Mouse (Mus musculus): ENCODE data around the gene Kcnj12. TPM values are rescaled to one million over a fixed set of nuclear protein-coding genes. Genes with fewer than 3 reads are reported as not detected.
A peak's percentile ranks its signal among the peaks of the same experiment; 100 is the strongest.

Kcnj12 gene
- polyA plus RNA-seq, 1 experiment from 2014 or later = 0.30 TPM

DNA sequence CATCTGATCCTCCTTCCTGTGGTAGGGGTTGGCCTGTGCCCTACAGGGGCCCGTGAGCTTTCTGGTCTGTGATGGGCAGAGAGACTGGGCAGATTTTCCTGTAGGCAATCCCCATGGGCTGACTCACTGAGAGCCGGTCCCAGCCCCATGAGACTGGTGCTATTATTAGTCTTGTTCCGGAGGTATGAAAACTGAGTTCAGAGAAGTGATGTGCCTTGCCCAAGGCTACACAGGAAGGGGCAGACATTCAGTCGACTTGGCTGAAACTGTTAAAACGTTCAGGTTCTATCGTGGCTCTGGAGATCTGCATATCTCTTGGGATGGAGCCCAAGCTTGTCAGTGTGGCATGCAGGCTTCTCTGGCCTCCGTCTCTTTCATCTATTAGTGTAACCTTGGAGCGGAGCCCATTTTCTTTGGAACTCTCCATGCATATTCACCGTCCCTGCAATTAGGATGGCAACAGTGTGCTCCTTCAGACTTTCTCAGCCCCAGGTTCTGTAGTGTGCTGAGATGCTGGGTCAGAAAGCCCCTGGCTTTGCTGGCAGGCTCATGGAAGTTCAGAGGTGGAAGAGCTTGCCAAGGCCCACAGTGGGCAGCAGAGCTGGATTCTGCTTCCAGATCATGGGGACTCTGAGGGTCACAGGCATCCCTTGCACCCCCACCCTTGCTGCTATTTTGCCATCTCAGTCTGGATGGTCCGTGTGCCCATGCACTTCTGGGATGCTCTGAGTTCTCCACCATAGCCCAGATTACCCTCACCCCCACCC is 37.5 kb downstream of the Kcnj12 start:
- ATAC-seq (ENCODE audit: insufficient read depth) (0 out of 2 replicates have a peak, but pooled peaks have one; percentile 21), DNase-seq (peak; percentile 58)
- Histone ChIP-seq H3K27me3 (ENCODE audit: insufficient read depth, low read length) (no peaks in the 10 kb centered on the region), H3K9ac (no peak overlapping the region), H3K9me3 (ENCODE audit: low read depth, low read length) (no peaks in the 10 kb centered on the region), H3K4me1 (ENCODE audit: insufficient read depth) (no peaks in the 10 kb centered on the region; the same call in 1 of the 2 replicates), H3K27ac (ENCODE audit: low read depth) (no peak overlapping the region), H3K4me3 (ENCODE audit: low read depth, low read length) (no peak overlapping the region), H3K36me3 (ENCODE audit: insufficient read depth) (no peaks in the 10 kb centered on the region), H3K4me2 (no peak overlapping the region)
- no peak for TF ChIP-seq CTCF (IDR thresholded peaks at IDR 0.05; ENCODE audit: low read depth)
- WGBS = 58% methylated on average over 10 of the region's 10 CpGs

DNA sequence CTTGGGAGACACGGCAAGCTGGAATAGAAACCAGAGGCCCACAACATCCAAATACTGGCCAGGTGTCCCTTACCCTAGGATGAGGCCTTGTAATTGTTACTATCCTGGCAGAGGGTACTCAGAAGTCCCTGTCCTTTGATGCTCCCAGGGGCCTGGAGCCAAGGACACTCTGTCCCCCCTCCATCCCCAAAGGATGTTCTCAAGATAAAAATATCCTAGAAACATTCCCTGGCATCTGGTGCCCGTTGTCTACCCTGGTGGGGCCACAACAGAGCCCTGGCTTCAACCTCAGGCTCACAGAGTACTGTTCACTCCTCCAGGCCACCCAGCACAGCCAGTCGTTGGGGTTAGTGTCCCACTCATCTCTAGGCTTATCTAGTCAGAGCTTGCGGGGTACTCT is 38.3 kb downstream of the Kcnj12 start:
- no peak for ATAC-seq (ENCODE audit: insufficient read depth)
- DNase-seq = no peak
- Histone ChIP-seq H3K9ac (no peak overlapping the region), H3K27me3 (ENCODE audit: insufficient read depth, low read length) (no peaks in the 10 kb centered on the region), H3K9me3 (ENCODE audit: low read depth, low read length) (no peaks in the 10 kb centered on the region), H3K4me2 (no peak overlapping the region), H3K36me3 (ENCODE audit: insufficient read depth) (no peaks in the 10 kb centered on the region), H3K4me3 (ENCODE audit: low read depth, low read length) (no peak overlapping the region), H3K4me1 (ENCODE audit: insufficient read depth) (no peaks in the 10 kb centered on the region; the same call in 1 of the 2 replicates), H3K27ac (ENCODE audit: low read depth) (no peak overlapping the region)
- TF ChIP-seq CTCF (IDR thresholded peaks at IDR 0.05; ENCODE audit: low read depth) = no peak
- 83% methylated on average over 4 of the region's 4 CpGs for WGBS

GRCm38 (mm10) chr11:61062548-61063461 is 40.4 kb downstream of the Kcnj12 start:
- Histone ChIP-seq H3K9me3 (ENCODE audit: low read depth, low read length) (no peaks in the 10 kb centered on the region), H3K27ac (ENCODE audit: low read depth) (no peak overlapping the region), H3K4me1 (ENCODE audit: insufficient read depth) (no peaks in the 10 kb centered on the region; the same call in 1 of the 2 replicates), H3K27me3 (ENCODE audit: insufficient read depth, low read length) (no peaks in the 10 kb centered on the region), H3K4me2 (no peak overlapping the region), H3K36me3 (ENCODE audit: insufficient read depth) (no peaks in the 10 kb centered on the region), H3K4me3 (ENCODE audit: low read depth, low read length) (no peak overlapping the region), H3K9ac (no peak overlapping the region)
- ATAC-seq (ENCODE audit: insufficient read depth) (no peak), DNase-seq (no peak)
- 72% methylated on average over 18 of the region's 18 CpGs for WGBS
- no peak for TF ChIP-seq CTCF (IDR thresholded peaks at IDR 0.05; ENCODE audit: low read depth)

DNA sequence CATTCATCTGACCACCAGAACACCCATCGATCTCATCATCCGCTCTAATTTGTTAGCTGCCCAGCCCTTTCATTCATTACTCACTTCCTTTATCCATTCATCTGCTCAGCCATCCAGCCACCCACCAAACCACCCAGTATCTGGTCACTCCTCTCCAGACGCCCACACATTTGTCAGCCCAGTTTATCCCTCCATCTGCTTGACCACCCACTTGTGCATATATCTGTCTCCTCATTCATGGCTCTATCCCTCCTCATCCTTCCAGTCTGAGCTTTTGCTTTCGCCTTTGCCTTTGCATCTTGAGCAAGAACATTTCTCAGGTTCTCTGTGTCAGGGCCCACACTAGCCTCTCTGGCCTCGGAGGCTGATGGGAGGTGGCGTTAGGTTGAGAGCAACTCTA is 41.1 kb downstream of the Kcnj12 start:
- ATAC-seq (ENCODE audit: insufficient read depth) = no peak
- no peak overlapping the region for H3K9ac ChIP-seq
- H3K4me1 ChIP-seq (ENCODE audit: insufficient read depth) = no peaks in the 10 kb centered on the region; the same call in 1 of the 2 replicates
- H3K27ac ChIP-seq (ENCODE audit: low read depth) = no peak overlapping the region
- DNase-seq = no peak
- no peaks in the 10 kb centered on the region for H3K27me3 ChIP-seq (ENCODE audit: insufficient read depth, low read length)
- no peaks in the 10 kb centered on the region for H3K36me3 ChIP-seq (ENCODE audit: insufficient read depth)
- no peak for TF ChIP-seq CTCF (IDR thresholded peaks at IDR 0.05; ENCODE audit: low read depth)
- no peaks in the 10 kb centered on the region for H3K9me3 ChIP-seq (ENCODE audit: low read depth, low read length)
- 81% methylated on average over 6 of the region's 6 CpGs for WGBS
- H3K4me2 ChIP-seq = no peak overlapping the region
- no peak overlapping the region for H3K4me3 ChIP-seq (ENCODE audit: low read depth, low read length)

GRCm38 (mm10) chr11:61065620-61066019 is 43.3 kb downstream of the Kcnj12 start:
- no peaks in the 10 kb centered on the region for H3K36me3 ChIP-seq (ENCODE audit: insufficient read depth)
- no peak for TF ChIP-seq CTCF (IDR thresholded peaks at IDR 0.05; ENCODE audit: low read depth)
- H3K4me1 ChIP-seq (ENCODE audit: insufficient read depth) = no peaks in the 10 kb centered on the region
- no peak overlapping the region for H3K4me2 ChIP-seq
- no peaks in the 10 kb centered on the region for H3K9me3 ChIP-seq (ENCODE audit: low read depth, low read length)
- H3K27ac ChIP-seq (ENCODE audit: low read depth) = no peak overlapping the region
- ATAC-seq (ENCODE audit: insufficient read depth) = no peak
- DNase-seq = no peak
- H3K27me3 ChIP-seq (ENCODE audit: insufficient read depth, low read length) = no peaks in the 10 kb centered on the region
- 78% methylated on average over 6 of the region's 6 CpGs for WGBS
- H3K9ac ChIP-seq = no peak overlapping the region
- H3K4me3 ChIP-seq (ENCODE audit: low read depth, low read length) = no peak overlapping the region

- DNase-seq (no peak), ATAC-seq (ENCODE audit: insufficient read depth) (no peak)
- Histone ChIP-seq H3K36me3 (ENCODE audit: insufficient read depth) (no peaks in the 10 kb centered on the region), H3K27me3 (ENCODE audit: insufficient read depth, low read length) (no peaks in the 10 kb centered on the region), H3K9me3 (ENCODE audit: low read depth, low read length) (no peaks in the 10 kb centered on the region), H3K4me1 (ENCODE audit: insufficient read depth) (no peaks in the 10 kb centered on the region), H3K4me2 (no peak overlapping the region), H3K4me3 (ENCODE audit: low read depth, low read length) (no peak overlapping the region), H3K9ac (no peak overlapping the region), H3K27ac (ENCODE audit: low read depth) (no peak overlapping the region)
- WGBS = 81% methylated on average over 9 of the region's 9 CpGs
- no peak for TF ChIP-seq CTCF (IDR thresholded peaks at IDR 0.05; ENCODE audit: low read depth)
These were observed 44.9 kb downstream of the Kcnj12 start for GRCm38 (mm10) chr11:61067133-61067835.

Measured in lung, embryonic 14.5 days (tissue).